Mouse (Mus musculus): ENCODE measurements around the gene Setd7.
"Not testable (repeated sequence)": the region's sequence is repeated elsewhere in the genome, so short reads cannot be mapped to it uniquely, and the experiment has no call there.

Setd7 gene

GRCm38 (mm10) chr3:51560511-51561108, at the start of gene Setd7:
TSS of gene Setd7 (minus strand) at chr3:51560879.
- DNase-seq (ENCODE audit: low spot score in 2 of 2), result peak; percentile 89

- DNase-seq (ENCODE audit: low spot score in 2 of 2), result no peak
Measured at GRCm38 (mm10) chr3:51604489-51604888, 43.8 kb upstream of the Setd7 start.

GRCm38 (mm10) chr3:51603705-51604291, 43.1 kb upstream of the Setd7 start:
- DNase-seq (ENCODE audit: low spot score in 2 of 2), result no peak

GRCm38 (mm10) chr3:51601461-51601860, 40.8 kb upstream of the Setd7 start:
- DNase-seq (ENCODE audit: low spot score in 2 of 2), result no peak

- no peak for DNase-seq (ENCODE audit: low spot score in 2 of 2)
Measured at GRCm38 (mm10) chr3:51600728-51601127, 40.0 kb upstream of the Setd7 start.

GRCm38 (mm10) chr3:51599057-51599630, 38.5 kb upstream of the Setd7 start:
- no peak for DNase-seq (ENCODE audit: low spot score in 2 of 2)

- DNase-seq (ENCODE audit: low spot score in 2 of 2), result peak; percentile 29 to 36
Measured at GRCm38 (mm10) chr3:51596538-51596937, 35.9 kb upstream of the Setd7 start.

GRCm38 (mm10) chr3:51593506-51593905, 32.8 kb upstream of the Setd7 start:
- no peak for DNase-seq (ENCODE audit: low spot score in 2 of 2)

GRCm38 (mm10) chr3:51591591-51591990, 30.9 kb upstream of the Setd7 start:
- no peak for DNase-seq (ENCODE audit: low spot score in 2 of 2)

- DNase-seq (ENCODE audit: low spot score in 2 of 2), result no peak
Measured at GRCm38 (mm10) chr3:51590207-51590892, 29.7 kb upstream of the Setd7 start.

GRCm38 (mm10) chr3:51587697-51588262, 27.1 kb upstream of the Setd7 start:
- no peak for DNase-seq (ENCODE audit: low spot score in 2 of 2)

GRCm38 (mm10) chr3:51583574-51584391, 23.1 kb upstream of the Setd7 start:
- peak; percentile 60 to 77 for DNase-seq (ENCODE audit: low spot score in 2 of 2)

- not testable (repeated sequence) for DNase-seq (ENCODE audit: low spot score in 2 of 2)
Measured at GRCm38 (mm10) chr3:51579243-51579642, 18.6 kb upstream of the Setd7 start.

GRCm38 (mm10) chr3:51577816-51578749, 17.4 kb upstream of the Setd7 start:
- no peak for DNase-seq (ENCODE audit: low spot score in 2 of 2)

- DNase-seq (ENCODE audit: low spot score in 2 of 2), result no peak
Measured at GRCm38 (mm10) chr3:51577359-51577758, 16.7 kb upstream of the Setd7 start.

GRCm38 (mm10) chr3:51573915-51574314, 13.2 kb upstream of the Setd7 start:
- no peak for DNase-seq (ENCODE audit: low spot score in 2 of 2)

GRCm38 (mm10) chr3:51570200-51570599, 9.5 kb upstream of the Setd7 start:
- DNase-seq (ENCODE audit: low spot score in 2 of 2), result no peak

GRCm38 (mm10) chr3:51561993-51562385, 1.3 kb upstream of the Setd7 start:
- DNase-seq (ENCODE audit: low spot score in 2 of 2), result no peak

GRCm38 (mm10) chr3:51561109-51561992, 672 bp upstream of the Setd7 start:
- DNase-seq (ENCODE audit: low spot score in 2 of 2), result peak; percentile 53 to 58

All from heart, adult 9 months (tissue).